Mouse (Mus musculus) MEL (cell line): ENCODE results near the gene Dnmt3l.

Experiments used
- ELF1 ChIP-seq: IDR thresholded peaks from 2 replicates; pipeline ENCODE4 v1.6.1; 2014; ENCODE audit warnings: low read depth, mild to moderate bottlenecking, inconsistent platforms, low read length, improper control_type of control experiment, moderate library complexity
- POLR2AphosphoS5 ChIP-seq: IDR thresholded peaks from 2 replicates; pipeline ENCODE4 v1.6.1; 2012; ENCODE audit warnings: low read depth, borderline replicate concordance, mild to moderate bottlenecking, inconsistent platforms, low read length, moderate library complexity, mixed read lengths

DNA sequence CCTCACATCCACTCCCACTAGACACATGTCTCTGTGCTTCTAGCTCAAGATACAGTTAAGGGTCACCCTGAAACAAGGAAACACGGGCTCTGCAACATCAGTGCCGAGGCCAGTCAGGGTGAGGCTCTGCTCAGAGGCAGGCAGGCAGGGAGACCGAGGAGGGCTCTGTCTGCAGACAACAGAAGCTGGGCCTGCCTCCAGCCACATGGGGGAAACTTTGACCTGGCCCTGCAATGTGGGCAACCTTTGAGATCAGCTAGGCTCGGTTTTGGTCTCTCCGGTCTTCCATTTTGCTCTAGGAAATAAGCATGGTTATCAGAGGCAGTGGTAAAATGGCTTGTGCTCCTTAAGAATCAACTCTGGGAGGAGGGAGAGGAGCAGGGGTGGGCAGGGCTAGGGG is 25.4 kb upstream of the Dnmt3l start:
- TF ChIP-seq POLR2AphosphoS5 (no peak), ELF1 (no peak)
